Mouse (Mus musculus): Measurements from ENCODE around the gene Slc13a2.

Gene Slc13a2

GRCm38 (mm10) chr11:78434052-78434451 lies 12.0 kb upstream of the Slc13a2 start:
- DNase-seq (ENCODE audit: low read depth): no peak

- no peak for DNase-seq (ENCODE audit: low read depth)
Observed at GRCm38 (mm10) chr11:78431176-78431575, 9.2 kb upstream of the Slc13a2 start.

- DNase-seq (ENCODE audit: low read depth): peak; percentile 46
Observed at GRCm38 (mm10) chr11:78430195-78430878, 8.3 kb upstream of the Slc13a2 start.

- DNase-seq (ENCODE audit: low read depth): no peak
Observed at GRCm38 (mm10) chr11:78428309-78428708, 6.3 kb upstream of the Slc13a2 start.

GRCm38 (mm10) chr11:78427655-78428054 lies 5.6 kb upstream of the Slc13a2 start:
- no peak for DNase-seq (ENCODE audit: low read depth)

GRCm38 (mm10) chr11:78425572-78425971 lies 3.6 kb upstream of the Slc13a2 start:
- DNase-seq (ENCODE audit: low read depth): no peak

GRCm38 (mm10) chr11:78424352-78424751 lies 2.3 kb upstream of the Slc13a2 start:
- DNase-seq (ENCODE audit: low read depth): no peak

GRCm38 (mm10) chr11:78421201-78422009 lies 612 bp downstream of the Slc13a2 start:
- DNase-seq (ENCODE audit: low read depth): peak; percentile 96

GRCm38 (mm10) chr11:78420263-78420889 lies 1.6 kb downstream of the Slc13a2 start:
- DNase-seq (ENCODE audit: low read depth): peak; percentile 97

GRCm38 (mm10) chr11:78416854-78417253 lies 5.2 kb downstream of the Slc13a2 start:
- DNase-seq (ENCODE audit: low read depth): no peak

- DNase-seq (ENCODE audit: low read depth): no peak
Observed at GRCm38 (mm10) chr11:78412861-78413260, 9.2 kb downstream of the Slc13a2 start.

GRCm38 (mm10) chr11:78412324-78412850 lies 9.6 kb downstream of the Slc13a2 start:
- DNase-seq (ENCODE audit: low read depth): no peak

- peak; percentile 73 for DNase-seq (ENCODE audit: low read depth)
Observed at GRCm38 (mm10) chr11:78411606-78412323, 10.3 kb downstream of the Slc13a2 start.

GRCm38 (mm10) chr11:78408256-78409240 lies 13.5 kb downstream of the Slc13a2 start:
- DNase-seq (ENCODE audit: low read depth): no peak

GRCm38 (mm10) chr11:78402062-78402461 lies 20.0 kb downstream of the Slc13a2 start:
- DNase-seq (ENCODE audit: low read depth): no peak

GRCm38 (mm10) chr11:78401469-78401868 lies 20.5 kb downstream of the Slc13a2 start:
- DNase-seq (ENCODE audit: low read depth): no peak

- DNase-seq (ENCODE audit: low read depth): no peak
Observed at GRCm38 (mm10) chr11:78400936-78401335, 21.1 kb downstream of the Slc13a2 start.

- DNase-seq (ENCODE audit: low read depth): peak; percentile 80
Observed at GRCm38 (mm10) chr11:78399680-78400079, 22.3 kb downstream of the Slc13a2 start.

GRCm38 (mm10) chr11:78398212-78398611 lies 23.8 kb downstream of the Slc13a2 start:
- DNase-seq (ENCODE audit: low read depth): no peak

- DNase-seq (ENCODE audit: low read depth): peak; percentile 75
Observed at GRCm38 (mm10) chr11:78397397-78397796, 24.6 kb downstream of the Slc13a2 start.

- DNase-seq (ENCODE audit: low read depth): no peak
Observed at GRCm38 (mm10) chr11:78396950-78397349, 25.1 kb downstream of the Slc13a2 start.

All from 416B (cell line).